Mouse (Mus musculus) layer of hippocampus, adult 9-11 months (tissue): Measurements from ENCODE around the gene Aprt.

ENCODE experiments used
- DNase-seq: peaks from one replicate; pipeline ENCODE4 v3.0.0; 2022

Gene Aprt

GRCm38 (mm10) chr8:122558671-122559349 lies 17.9 kb downstream of the Aprt start:
- DNase-seq, result no peak

GRCm38 (mm10) chr8:122557248-122558038 lies 19.3 kb downstream of the Aprt start:
- no peak for DNase-seq

GRCm38 (mm10) chr8:122556030-122557009 lies 20.4 kb downstream of the Aprt start:
- no peak for DNase-seq

GRCm38 (mm10) chr8:122554786-122555185 lies 21.9 kb downstream of the Aprt start:
- peak; percentile 83 for DNase-seq

- DNase-seq, result peak; percentile 75
Observed at GRCm38 (mm10) chr8:122551265-122552051, 25.3 kb downstream of the Aprt start, which contains the start of gene Piezo1. Gene Piezo1 (minus strand): TSS chr8:122551329.

GRCm38 (mm10) chr8:122550995-122551264 lies 25.8 kb downstream of the Aprt start:
- DNase-seq, result no peak

- no peak for DNase-seq
Observed at GRCm38 (mm10) chr8:122550234-122550994, 26.3 kb downstream of the Aprt start.

- DNase-seq, result no peak
Observed at GRCm38 (mm10) chr8:122548891-122549439, 27.7 kb downstream of the Aprt start.

- DNase-seq, result no peak
Observed at GRCm38 (mm10) chr8:122548331-122548730, 28.4 kb downstream of the Aprt start.

GRCm38 (mm10) chr8:122547815-122548214 lies 28.9 kb downstream of the Aprt start:
- DNase-seq, result peak; percentile 61

- no peak for DNase-seq
Observed at GRCm38 (mm10) chr8:122546811-122547453, 29.8 kb downstream of the Aprt start.

GRCm38 (mm10) chr8:122546066-122546755 lies 30.5 kb downstream of the Aprt start:
- no peak for DNase-seq

GRCm38 (mm10) chr8:122544138-122544537 lies 32.6 kb downstream of the Aprt start:
- no peak for DNase-seq

- no peak for DNase-seq
Observed at GRCm38 (mm10) chr8:122538310-122539076, 38.2 kb downstream of the Aprt start.

- no peak for DNase-seq
Observed at GRCm38 (mm10) chr8:122537812-122538211, 38.9 kb downstream of the Aprt start.

GRCm38 (mm10) chr8:122537033-122537432 lies 39.7 kb downstream of the Aprt start:
- no peak for DNase-seq

GRCm38 (mm10) chr8:122531312-122531711 lies 45.4 kb downstream of the Aprt start:
- no peak for DNase-seq

- no peak for DNase-seq
Observed at GRCm38 (mm10) chr8:122529159-122529558, 47.5 kb downstream of the Aprt start.

- DNase-seq, result no peak
Observed at GRCm38 (mm10) chr8:122527937-122528336, 48.8 kb downstream of the Aprt start.
